Mouse (Mus musculus): Measurements from ENCODE around the gene Nsl1. TPM values are rescaled to one million over a fixed set of nuclear protein-coding genes. Genes with fewer than 3 reads are reported as not detected.
A peak's percentile ranks its signal among the peaks of the same experiment; 100 is the strongest.

The Nsl1 gene
- polyA plus RNA-seq, 1 experiment from 2014 or later, result 19.7 TPM

GRCm38 (mm10) chr1:191042688-191043087, 20.1 kb upstream of the Nsl1 start:
- DNase-seq (ENCODE audit: low spot score) (no peak), ATAC-seq (ENCODE audit: insufficient read depth, low FRiP score, low TSS enrichment) (no peak)
- no peak overlapping the region for H3K27ac ChIP-seq (ENCODE audit: low read depth, low read length)
- no peaks in the 10 kb centered on the region for H3K4me1 ChIP-seq (ENCODE audit: control insufficient read depth, insufficient read depth, low read length)
- no peak overlapping the region for H3K4me3 ChIP-seq (ENCODE audit: low read depth, low read length)
- H3K27me3 ChIP-seq (ENCODE audit: control insufficient read depth, insufficient read depth, low read length), result no peaks in the 10 kb centered on the region
- H3K9me3 ChIP-seq (ENCODE audit: control insufficient read depth, low read length), result no peaks in the 10 kb centered on the region
- H3K4me2 ChIP-seq (ENCODE audit: low read depth), result no peak overlapping the region
- H3K36me3 ChIP-seq (ENCODE audit: control insufficient read depth, insufficient read depth, low read length), result no peaks in the 10 kb centered on the region
- 87% methylated on average over 3 of the region's 3 CpGs for WGBS
- no peak overlapping the region for H3K9ac ChIP-seq (ENCODE audit: low read length)

DNA sequence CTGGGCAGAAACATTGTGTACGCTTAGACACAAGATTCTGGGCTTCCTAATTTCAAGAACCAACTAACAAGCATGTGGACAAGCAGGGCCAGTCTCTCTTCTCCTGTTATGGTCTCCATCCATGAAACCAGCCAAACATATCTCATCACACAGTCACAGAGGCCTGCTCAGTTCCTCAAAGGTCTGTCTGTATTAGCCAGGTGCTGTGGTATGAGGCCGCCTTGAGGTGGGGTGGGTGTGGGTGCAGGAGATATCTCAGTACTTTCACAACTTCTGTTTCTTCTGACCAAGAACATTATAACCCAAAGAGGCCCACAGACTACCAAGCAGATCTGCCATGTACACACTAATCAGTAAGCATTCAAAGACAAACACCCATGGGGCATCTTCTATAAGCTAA, 17.5 kb upstream of the Nsl1 start:
- Histone ChIP-seq H3K27me3 (ENCODE audit: control insufficient read depth, insufficient read depth, low read length) (no peaks in the 10 kb centered on the region), H3K9me3 (ENCODE audit: control insufficient read depth, low read length) (no peaks in the 10 kb centered on the region), H3K36me3 (ENCODE audit: control insufficient read depth, insufficient read depth, low read length) (no peaks in the 10 kb centered on the region), H3K27ac (ENCODE audit: low read depth, low read length) (no peak overlapping the region), H3K4me2 (ENCODE audit: low read depth) (no peak overlapping the region), H3K4me3 (ENCODE audit: low read depth, low read length) (no peak overlapping the region), H3K4me1 (ENCODE audit: control insufficient read depth, insufficient read depth, low read length) (no peaks in the 10 kb centered on the region), H3K9ac (ENCODE audit: low read length) (no peak overlapping the region)
- 95% methylated on average over 2 of the region's 2 CpGs for WGBS
- ATAC-seq (ENCODE audit: insufficient read depth, low FRiP score, low TSS enrichment) (no peak), DNase-seq (ENCODE audit: low spot score) (no peak)

DNA sequence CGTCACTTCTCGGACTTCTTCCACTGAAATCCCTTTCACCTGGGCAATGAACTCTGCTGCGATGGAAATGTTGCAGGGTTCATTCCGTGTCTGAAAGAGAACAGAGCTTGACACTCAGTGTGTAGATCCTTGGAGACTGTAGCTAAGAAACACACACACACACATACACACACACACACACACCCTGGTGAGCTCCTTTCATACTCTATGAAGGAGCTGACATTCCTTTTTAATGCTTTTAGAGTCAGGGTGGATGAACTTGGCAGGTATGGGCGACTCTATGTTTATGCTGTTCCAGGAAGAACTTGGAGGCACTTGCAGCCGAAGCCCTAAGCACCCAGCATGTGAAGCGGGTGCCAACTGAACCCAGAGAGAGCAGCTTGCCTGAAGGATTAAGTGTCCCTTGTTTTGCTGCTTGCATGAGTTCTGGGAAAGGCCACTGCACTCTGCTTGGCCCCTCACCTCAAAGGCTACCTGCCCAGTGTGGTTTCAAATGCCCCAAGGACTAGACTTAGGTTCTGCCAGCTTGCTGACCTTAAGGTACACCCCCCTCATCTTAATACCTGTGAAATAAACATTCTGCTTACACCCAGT, 16.5 kb upstream of the Nsl1 start:
- no peak overlapping the region for H3K4me2 ChIP-seq (ENCODE audit: low read depth)
- whole genome bisulfite sequencing, result 71% methylated on average over 7 of the region's 7 CpGs
- H3K9me3 ChIP-seq (ENCODE audit: control insufficient read depth, low read length), result no peaks in the 10 kb centered on the region
- no peak overlapping the region for H3K27ac ChIP-seq (ENCODE audit: low read depth, low read length)
- H3K9ac ChIP-seq (ENCODE audit: low read length), result no peak overlapping the region
- H3K36me3 ChIP-seq (ENCODE audit: control insufficient read depth, insufficient read depth, low read length), result no peaks in the 10 kb centered on the region
- H3K4me1 ChIP-seq (ENCODE audit: control insufficient read depth, insufficient read depth, low read length), result no peaks in the 10 kb centered on the region
- no peaks in the 10 kb centered on the region for H3K27me3 ChIP-seq (ENCODE audit: control insufficient read depth, insufficient read depth, low read length)
- DNase-seq (ENCODE audit: low spot score) (no peak), ATAC-seq (ENCODE audit: insufficient read depth, low FRiP score, low TSS enrichment) (no peak)
- H3K4me3 ChIP-seq (ENCODE audit: low read depth, low read length), result no peak overlapping the region

DNA sequence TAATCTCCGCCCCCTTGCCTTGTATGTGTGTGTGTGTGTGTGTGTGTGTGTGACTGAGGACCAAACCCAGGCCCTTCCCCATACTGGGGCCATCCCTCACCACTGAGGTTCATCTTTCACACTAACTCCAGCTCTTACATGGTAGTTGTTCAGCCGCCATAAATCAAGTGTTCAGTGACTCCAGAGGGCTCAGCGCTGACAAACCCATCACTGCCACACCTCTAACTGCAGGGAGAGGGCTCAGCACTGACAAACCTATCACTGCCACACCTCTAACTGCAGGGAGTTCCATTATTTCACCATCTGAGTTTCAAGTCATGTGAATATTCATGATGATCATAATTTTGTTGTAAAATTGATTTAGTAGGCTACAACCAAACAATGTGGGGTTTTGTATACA, 9.3 kb upstream of the Nsl1 start:
- ATAC-seq (ENCODE audit: insufficient read depth, low FRiP score, low TSS enrichment) (no peak), DNase-seq (ENCODE audit: low spot score) (no peak)
- Histone ChIP-seq H3K9ac (ENCODE audit: low read length) (no peak overlapping the region), H3K27ac (ENCODE audit: low read depth, low read length) (no peak overlapping the region), H3K4me1 (ENCODE audit: control insufficient read depth, insufficient read depth, low read length) (no peaks in the 10 kb centered on the region), H3K9me3 (ENCODE audit: control insufficient read depth, low read length) (no peaks in the 10 kb centered on the region), H3K27me3 (ENCODE audit: control insufficient read depth, insufficient read depth, low read length) (no peaks in the 10 kb centered on the region), H3K4me3 (ENCODE audit: low read depth, low read length) (no peak overlapping the region), H3K4me2 (ENCODE audit: low read depth) (no peak overlapping the region), H3K36me3 (ENCODE audit: control insufficient read depth, insufficient read depth, low read length) (no peaks in the 10 kb centered on the region)
- WGBS, result 85% methylated on average over 3 of the region's 3 CpGs

DNA sequence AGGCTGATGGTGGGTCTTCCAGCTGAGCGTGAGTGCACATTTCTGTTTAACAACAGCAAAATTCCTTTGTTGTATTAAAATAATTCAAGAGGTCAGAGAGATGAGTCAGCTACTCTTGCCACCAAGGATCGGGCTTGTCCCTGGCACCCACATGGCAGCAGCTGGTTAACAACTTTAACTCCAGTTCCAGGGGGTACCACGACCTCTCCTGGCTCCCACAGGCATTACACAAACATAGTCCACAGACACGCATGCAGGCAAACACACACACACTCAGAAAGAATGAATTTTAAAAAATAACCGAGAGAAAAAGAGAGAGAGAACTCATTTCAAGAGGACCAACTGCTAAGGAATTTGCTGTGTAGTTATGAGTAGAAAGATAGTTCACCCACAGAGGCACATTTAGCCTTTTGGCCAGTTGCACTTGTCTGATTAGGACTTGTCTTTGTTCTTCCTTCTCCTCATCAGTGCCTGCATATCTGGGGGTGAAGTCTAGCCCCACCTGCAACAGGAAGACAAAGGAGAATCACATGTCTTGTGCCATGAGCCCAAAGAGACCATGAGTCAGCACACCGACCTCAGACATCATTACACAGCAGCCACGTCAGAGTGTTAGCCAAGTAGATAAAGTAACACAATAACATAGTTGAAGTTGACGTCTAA, 7.8 kb upstream of the Nsl1 start:
- Histone ChIP-seq H3K9me3 (ENCODE audit: control insufficient read depth, low read length) (no peaks in the 10 kb centered on the region), H3K4me1 (ENCODE audit: control insufficient read depth, insufficient read depth, low read length) (no peaks in the 10 kb centered on the region), H3K4me3 (ENCODE audit: low read depth, low read length) (no peak overlapping the region), H3K27me3 (ENCODE audit: control insufficient read depth, insufficient read depth, low read length) (no peaks in the 10 kb centered on the region), H3K27ac (ENCODE audit: low read depth, low read length) (no peak overlapping the region), H3K36me3 (ENCODE audit: control insufficient read depth, insufficient read depth, low read length) (no peaks in the 10 kb centered on the region), H3K9ac (ENCODE audit: low read length) (no peak overlapping the region), H3K4me2 (ENCODE audit: low read depth) (no peak overlapping the region)
- ATAC-seq (ENCODE audit: insufficient read depth, low FRiP score, low TSS enrichment) (no peak), DNase-seq (ENCODE audit: low spot score) (no peak)
- WGBS, result 75% methylated on average over 8 of the region's 8 CpGs

DNA sequence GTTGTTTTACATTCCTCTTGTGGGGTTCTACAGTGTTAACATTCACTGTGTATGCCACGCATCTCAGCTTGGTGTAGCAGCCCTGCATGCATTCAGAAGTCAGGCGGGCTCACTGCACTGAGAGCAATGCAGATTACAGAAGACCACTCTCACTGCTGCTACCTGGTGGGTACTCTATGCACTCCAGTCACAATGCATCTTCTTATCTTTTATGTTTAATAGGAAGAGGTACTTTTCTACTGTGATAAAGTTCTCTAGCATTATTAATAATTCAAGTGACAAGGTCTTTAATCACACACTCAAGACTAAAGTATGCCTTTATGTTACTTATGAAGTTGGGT, 7.3 kb upstream of the Nsl1 start:
- no peaks in the 10 kb centered on the region for H3K36me3 ChIP-seq (ENCODE audit: control insufficient read depth, insufficient read depth, low read length)
- H3K9me3 ChIP-seq (ENCODE audit: control insufficient read depth, low read length), result no peaks in the 10 kb centered on the region
- WGBS, result 74% methylated on average over 2 of the region's 2 CpGs
- H3K4me2 ChIP-seq (ENCODE audit: low read depth), result no peak overlapping the region
- H3K9ac ChIP-seq (ENCODE audit: low read length), result no peak overlapping the region
- no peak for DNase-seq (ENCODE audit: low spot score)
- no peaks in the 10 kb centered on the region for H3K27me3 ChIP-seq (ENCODE audit: control insufficient read depth, insufficient read depth, low read length)
- H3K4me3 ChIP-seq (ENCODE audit: low read depth, low read length), result no peak overlapping the region
- ATAC-seq (ENCODE audit: insufficient read depth, low FRiP score, low TSS enrichment), result no peak
- H3K27ac ChIP-seq (ENCODE audit: low read depth, low read length), result no peak overlapping the region
- H3K4me1 ChIP-seq (ENCODE audit: control insufficient read depth, insufficient read depth, low read length), result no peaks in the 10 kb centered on the region

DNA sequence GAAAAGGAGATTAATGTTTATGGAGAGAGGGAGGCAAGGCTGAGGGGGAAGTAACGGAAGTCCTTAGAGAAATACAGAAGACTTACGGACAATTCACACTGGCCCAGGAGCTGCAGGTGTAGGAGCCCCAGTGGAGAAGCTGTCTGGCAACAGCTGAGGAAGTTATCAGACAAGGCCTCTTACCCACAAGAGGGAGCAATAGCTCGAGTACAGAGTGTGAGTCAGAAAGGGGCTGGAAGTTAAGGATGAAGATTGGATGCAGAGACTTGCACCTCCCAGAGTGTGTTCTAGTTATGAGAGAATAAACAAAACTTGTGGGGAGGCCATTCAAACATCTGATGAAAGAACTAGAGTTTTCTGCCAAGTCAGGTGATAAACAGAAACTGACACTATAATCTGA, 5.4 kb upstream of the Nsl1 start:
- Histone ChIP-seq H3K27me3 (ENCODE audit: control insufficient read depth, insufficient read depth, low read length) (no peaks in the 10 kb centered on the region), H3K4me2 (ENCODE audit: low read depth) (no peak overlapping the region), H3K27ac (ENCODE audit: low read depth, low read length) (no peak overlapping the region), H3K4me1 (ENCODE audit: control insufficient read depth, insufficient read depth, low read length) (no peaks in the 10 kb centered on the region), H3K36me3 (ENCODE audit: control insufficient read depth, insufficient read depth, low read length) (no peaks in the 10 kb centered on the region), H3K9me3 (ENCODE audit: control insufficient read depth, low read length) (no peaks in the 10 kb centered on the region), H3K9ac (ENCODE audit: low read length) (no peak overlapping the region), H3K4me3 (ENCODE audit: low read depth, low read length) (no peak overlapping the region)
- WGBS, result 73% methylated on average over 3 of the region's 3 CpGs
- no peak for DNase-seq (ENCODE audit: low spot score)
- no peak for ATAC-seq (ENCODE audit: insufficient read depth, low FRiP score, low TSS enrichment)

DNA sequence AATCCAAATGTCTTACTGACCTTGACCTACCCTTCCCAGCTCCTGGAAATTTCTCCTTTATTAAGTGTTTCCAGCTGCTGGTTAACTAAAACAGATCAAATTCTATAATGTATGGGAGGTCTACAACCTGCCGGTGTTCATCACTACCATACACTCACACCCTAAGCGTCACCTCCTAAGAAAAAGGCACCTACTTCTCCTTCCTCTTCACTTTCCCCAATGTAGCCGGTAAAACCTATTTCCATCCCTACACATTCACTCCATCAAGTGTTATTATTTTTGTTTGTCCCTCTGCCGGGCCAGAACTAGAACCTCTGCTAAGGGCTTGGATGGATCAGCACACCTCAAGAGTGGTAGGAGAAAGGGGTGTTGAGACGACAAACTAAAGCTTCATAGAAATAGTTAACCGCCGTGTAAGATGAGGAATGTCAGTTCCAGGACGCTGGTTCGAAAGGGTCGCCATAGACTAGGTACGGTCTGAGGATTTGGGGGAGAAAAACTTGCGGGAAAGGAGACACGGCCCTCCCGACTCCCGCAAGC, 501 bp upstream of the Nsl1 start:
- ATAC-seq (ENCODE audit: insufficient read depth, low FRiP score, low TSS enrichment) (peak; percentile 23; the same call in 1 of the 2 replicates), DNase-seq (ENCODE audit: low spot score) (no peak)
- Histone ChIP-seq H3K9ac (ENCODE audit: low read length) (peak overlapping the region; percentile 84), H3K27me3 (ENCODE audit: control insufficient read depth, insufficient read depth, low read length) (no peaks in the 10 kb centered on the region), H3K4me3 (ENCODE audit: low read depth, low read length) (peak overlapping the region; percentile 81), H3K4me1 (ENCODE audit: control insufficient read depth, insufficient read depth, low read length) (peaks cover 9% of the 10 kb centered on the region; the same call in 1 of the 2 replicates), H3K9me3 (ENCODE audit: control insufficient read depth, low read length) (no peaks in the 10 kb centered on the region), H3K27ac (ENCODE audit: low read depth, low read length) (no peak overlapping the region), H3K4me2 (ENCODE audit: low read depth) (peak overlapping the region; percentile 58), H3K36me3 (ENCODE audit: control insufficient read depth, insufficient read depth, low read length) (no peaks in the 10 kb centered on the region)
- WGBS, result 5% methylated on average over 15 of the region's 15 CpGs

- Histone ChIP-seq H3K4me3 (ENCODE audit: low read depth, low read length) (peak overlapping the region; percentile 81), H3K27ac (ENCODE audit: low read depth, low read length) (no peak overlapping the region), H3K36me3 (ENCODE audit: control insufficient read depth, insufficient read depth, low read length) (no peaks in the 10 kb centered on the region), H3K9me3 (ENCODE audit: control insufficient read depth, low read length) (no peaks in the 10 kb centered on the region), H3K27me3 (ENCODE audit: control insufficient read depth, insufficient read depth, low read length) (no peaks in the 10 kb centered on the region), H3K4me2 (ENCODE audit: low read depth) (peak overlapping the region; percentile 58), H3K4me1 (ENCODE audit: control insufficient read depth, insufficient read depth, low read length) (peaks cover 9% of the 10 kb centered on the region; the same call in 1 of the 2 replicates), H3K9ac (ENCODE audit: low read length) (peak overlapping the region; percentile 84)
- ATAC-seq (ENCODE audit: insufficient read depth, low FRiP score, low TSS enrichment) (no peak), DNase-seq (ENCODE audit: low spot score) (no peak)
- 61% methylated on average over 9 of the region's 9 CpGs for WGBS
Observed at GRCm38 (mm10) chr1:191063700-191064099, 888 bp downstream of the Nsl1 start.

All from neural tube, embryonic 11.5 days (tissue).